Mouse (Mus musculus) CH12.LX (cell line): ENCODE measurements around the gene Tmem117. TPM values are rescaled to one million over a fixed set of nuclear protein-coding genes. Genes with fewer than 3 reads are reported as not detected.

Experiments used
- DNase-seq: peaks from one replicate; pipeline ENCODE4 v3.0.0-alpha.2; 2013; ENCODE audit errors: extremely low read depth
- H3K27ac ChIP-seq: 2 replicates; pipeline ENCODE4 v1.5.1; 2012; ENCODE audit warnings: low read depth, mild to moderate bottlenecking, control low read depth, moderate library complexity; ENCODE audit not compliant: insufficient read depth
- H3K27me3 ChIP-seq: replicated peaks from 2 replicates; pipeline ENCODE3; 2012; ENCODE audit warnings: inconsistent platforms
- H3K36me3 ChIP-seq, 2 experiments: replicated peaks in 1 of 2; 2 replicates each; pipeline versions ENCODE3 to v1.6.1; 2012; ENCODE audit warnings: inconsistent platforms in 1 of 2, low read length in 1 of 2, mild to moderate bottlenecking in 1 of 2, mixed read lengths in 1 of 2, moderate library complexity in 1 of 2; ENCODE audit not compliant: control insufficient read depth in 1 of 2, insufficient read depth in 1 of 2
- H3K4me1 ChIP-seq, 2 experiments: 2 replicates each; pipeline ENCODE4 v1.6.1; 2012; ENCODE audit warnings: inconsistent platforms in 1 of 2, moderate library complexity in 1 of 2; ENCODE audit not compliant: insufficient read depth in 2 of 2, control insufficient read depth in 1 of 2
- H3K4me2 ChIP-seq: 2 replicates; pipeline ENCODE4 v1.6.1; 2012; ENCODE audit warnings: low read depth, mild to moderate bottlenecking, control low read depth; ENCODE audit not compliant: poor library complexity, insufficient read depth, severe bottlenecking
- H3K4me3 ChIP-seq, 3 experiments: fragments of 150-350 bp in 1 of 3; sonication (generic) in 1 of 3; replicated peaks in 1 of 3; 2 replicates each; pipeline versions ENCODE3 to v1.5.1; 2011 to 2012; ENCODE audit warnings: low read depth in 2 of 3, low read length in 2 of 3, mild to moderate bottlenecking in 2 of 3, moderate library complexity in 2 of 3, control low read depth in 1 of 3, improper control_type of control experiment in 1 of 3, inconsistent platforms in 1 of 3, mixed read lengths in 1 of 3; ENCODE audit not compliant: poor library complexity in 1 of 3
- H3K79me2 ChIP-seq: replicated peaks from 2 replicates; pipeline ENCODE4 v1.6.1; 2012; ENCODE audit warnings: mild to moderate bottlenecking, moderate library complexity; ENCODE audit not compliant: control insufficient read depth, poor library complexity, insufficient read depth, severe bottlenecking; ENCODE audit errors: extremely low read depth
- H3K9ac ChIP-seq: 2 replicates; pipeline ENCODE4 v1.6.1; 2012; ENCODE audit warnings: low read depth, mild to moderate bottlenecking, control low read depth, moderate library complexity; ENCODE audit not compliant: insufficient read depth
- H3K9me3 ChIP-seq: replicated peaks from 2 replicates; pipeline ENCODE3; 2012; ENCODE audit warnings: low read length, inconsistent platforms, mixed read lengths
- BHLHE40 ChIP-seq: IDR thresholded peaks from 2 replicates; pipeline ENCODE4 v1.6.1; 2011; ENCODE audit warnings: mild to moderate bottlenecking, low read depth, low read length, improper control_type of control experiment
- CHD1 ChIP-seq: IDR thresholded peaks from 2 replicates; pipeline ENCODE4 v1.6.1; 2012; ENCODE audit warnings: low read depth, low read length, improper control_type of control experiment, inconsistent platforms
- CTCF ChIP-seq, 2 experiments: IDR thresholded peaks in 1 of 2; conservative IDR thresholded peaks in 1 of 2; 2 replicates each; pipeline ENCODE4 v1.5.1; 2011 to 2012; ENCODE audit warnings: low read depth in 2 of 2, low read length in 2 of 2, improper control_type of control experiment in 1 of 2, inconsistent platforms in 1 of 2, mild to moderate bottlenecking in 1 of 2, moderate library complexity in 1 of 2
- E2F4 ChIP-seq: IDR thresholded peaks from 2 replicates; pipeline ENCODE4 v1.6.1; 2011; ENCODE audit warnings: low read depth, low read length, improper control_type of control experiment; ENCODE audit not compliant: insufficient replicate concordance
- ELF1 ChIP-seq: IDR thresholded peaks from 2 replicates; pipeline ENCODE4 v1.6.1; 2014; ENCODE audit warnings: low read depth, mild to moderate bottlenecking, inconsistent platforms, low read length, improper control_type of control experiment
- ETS1 ChIP-seq: conservative IDR thresholded peaks from 2 replicates; pipeline ENCODE4 v1.6.1; 2012; ENCODE audit warnings: low read depth, mild to moderate bottlenecking, inconsistent platforms, low read length, improper control_type of control experiment, moderate library complexity
- GABPA ChIP-seq: IDR thresholded peaks from 2 replicates; pipeline ENCODE4 v1.6.1; 2012; ENCODE audit warnings: low read depth, low read length, improper control_type of control experiment, inconsistent platforms; ENCODE audit not compliant: insufficient replicate concordance
- IRF4 ChIP-seq: IDR thresholded peaks from 2 replicates; pipeline ENCODE4 v1.6.1; 2014; ENCODE audit warnings: low read depth, mild to moderate bottlenecking, inconsistent platforms, low read length, improper control_type of control experiment
- MAFK ChIP-seq: IDR thresholded peaks from 2 replicates; pipeline ENCODE4 v1.6.1; 2011; ENCODE audit warnings: low read length, improper control_type of control experiment; ENCODE audit not compliant: insufficient replicate concordance
- MAZ ChIP-seq: IDR thresholded peaks from 2 replicates; pipeline ENCODE4 v1.6.1; 2012; ENCODE audit warnings: low read depth, mild to moderate bottlenecking, inconsistent platforms, low read length, improper control_type of control experiment, moderate library complexity
- MEF2A ChIP-seq: IDR thresholded peaks from 2 replicates; pipeline ENCODE4 v1.6.1; 2014; ENCODE audit warnings: low read depth, mild to moderate bottlenecking, inconsistent platforms, low read length, improper control_type of control experiment, borderline replicate concordance
- MXI1 ChIP-seq: IDR thresholded peaks from 2 replicates; pipeline ENCODE4 v1.6.1; 2011; ENCODE audit warnings: mild to moderate bottlenecking, low read depth, low read length, improper control_type of control experiment
- NRF1 ChIP-seq: IDR thresholded peaks from 2 replicates; pipeline ENCODE4 v1.6.1; 2014; ENCODE audit warnings: low read depth, mild to moderate bottlenecking, inconsistent platforms, low read length, improper control_type of control experiment, moderate library complexity
- PAX5 ChIP-seq: IDR thresholded peaks from 2 replicates; pipeline ENCODE4 v1.6.1; 2012; ENCODE audit warnings: low read length, inconsistent platforms, mixed read lengths
- POLR2A ChIP-seq: IDR thresholded peaks from 2 replicates; pipeline ENCODE4 v1.6.1; 2011; ENCODE audit warnings: low read depth, mild to moderate bottlenecking, improper control_type of control experiment, low read length
- TBP ChIP-seq: conservative IDR thresholded peaks from 2 replicates; pipeline ENCODE4 v1.6.1; 2011; ENCODE audit warnings: low read depth, low read length, improper control_type of control experiment
- TCF12 ChIP-seq: IDR thresholded peaks from 2 replicates; pipeline ENCODE4 v1.6.1; 2014; ENCODE audit warnings: low read depth, mild to moderate bottlenecking, inconsistent platforms, low read length, improper control_type of control experiment
- UBTF ChIP-seq: IDR thresholded peaks from 2 replicates; pipeline ENCODE4 v1.6.1; 2012; ENCODE audit warnings: low read depth, mild to moderate bottlenecking, inconsistent platforms, low read length, improper control_type of control experiment, moderate library complexity
- ZNF384 ChIP-seq: IDR thresholded peaks from 2 replicates; pipeline ENCODE4 v1.6.1; 2012; ENCODE audit warnings: low read depth, low read length, improper control_type of control experiment, inconsistent platforms
- dilution Hi-C: fragments of 300-500 bp; cut with MboI; formaldehyde crosslinking; loops from 2 replicates; pipeline ENCODE4 v1.14.3; 2020; ENCODE audit warnings: low sequenced_read_pairs; ENCODE audit not compliant: extremely low pct_unique_long_range_greater_than_20kb, extremely low pct_ligation_motif_present
- in situ Hi-C: fragments of 300-500 bp; cut with MboI; formaldehyde crosslinking; loops from 3 replicates; pipeline ENCODE4 v1.14.3; 2019; ENCODE audit warnings: low sequenced_read_pairs, low pct_ligation_motif_present, low pct_unique_long_range_greater_than_20kb, mixed read lengths
- polyA plus RNA-seq: library from polyadenylated mRNA; unstranded; fragments of >175 nt; gene quantifications from 2 replicates; pipeline ENCODE4 v1.2.1, GENCODE M21; 2012; ENCODE audit warnings: low read depth; ENCODE audit not compliant: insufficient read length
- total RNA-seq, 2 experiments: library from RNA; depleted of rRNA; stranded (reverse); fragments of 300-350 nt in 1 of 2; fragments of >200 nt in 1 of 2; gene quantifications; 2 replicates each; pipeline ENCODE4 v1.2.3; 2012 to 2014

The Tmem117 gene
- total and polyA plus RNA-seq, 3 experiments = not detected

- no peak overlapping the region for H3K4me3 ChIP-seq
- dilution Hi-C loops = no loop called here
- TF ChIP-seq E2F4 (no peak), BHLHE40 (no peak), TBP (no peak), IRF4 (no peak), GABPA (no peak)
- TF ChIP-seq, all 38 proteins: peak for 0
- Histone ChIP-seq H3K27ac (no peak overlapping the region), H3K4me1 (no peaks in the 10 kb centered on the region), H3K9me3 (peaks cover 8% of the 10 kb centered on the region), H3K79me2 (no peaks in the 10 kb centered on the region), H3K9ac (no peak overlapping the region), H3K27me3 (no peaks in the 10 kb centered on the region), H3K36me3 (no peaks in the 10 kb centered on the region), H3K4me2 (no peak overlapping the region)
- in situ Hi-C loops = no loop called here
- no peak for DNase-seq
These were observed 313.4 kb downstream of the Tmem117 start for GRCm38 (mm10) chr15:94942465-94942864.

DNA sequence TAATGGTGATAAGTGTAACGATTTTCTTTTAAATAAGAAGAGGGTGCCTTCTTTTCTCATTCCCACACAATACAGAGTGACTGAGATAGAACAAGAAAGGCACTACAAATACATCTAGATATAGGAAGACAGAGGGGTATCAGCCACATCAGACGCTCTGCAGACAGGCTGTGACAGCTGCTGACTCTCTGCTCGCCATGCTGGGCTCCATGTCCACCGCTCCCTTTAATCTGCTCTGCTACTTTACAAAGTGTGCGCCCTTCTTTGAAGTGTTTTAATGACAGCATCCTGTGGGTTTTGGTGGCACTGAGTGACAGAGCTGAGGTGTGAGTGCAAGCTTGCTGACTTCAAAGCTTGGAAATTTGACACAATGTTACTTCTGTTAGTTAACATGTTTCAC lies 314.9 kb downstream of the Tmem117 start:
- in situ Hi-C loops (no loop called here), dilution Hi-C loops (no loop called here)
- Histone ChIP-seq H3K27me3 (no peaks in the 10 kb centered on the region), H3K9me3 (peaks cover 8% of the 10 kb centered on the region), H3K9ac (no peak overlapping the region), H3K79me2 (no peaks in the 10 kb centered on the region), H3K4me2 (no peak overlapping the region)
- no peak for DNase-seq
- TF ChIP-seq MAZ (no peak), MAFK (no peak), POLR2A (no peak), CHD1 (no peak), ETS1 (no peak), GABPA (no peak), ELF1 (no peak), MEF2A (no peak), TCF12 (no peak), UBTF (no peak), ZNF384 (no peak), CTCF (conservative IDR thresholded peaks at IDR 0.05 in 1 of 2, IDR thresholded peaks at IDR 0.05 in 1 of 2; ENCODE audit: low read depth in 2 of 2, low read length in 2 of 2) (no peak), NRF1 (no peak), IRF4 (no peak), MXI1 (no peak), PAX5 (no peak)
- TF ChIP-seq, all 38 proteins: peak for 0
- Histone ChIP-seq H3K4me1 (no peaks in the 10 kb centered on the region), H3K27ac (no peak overlapping the region), H3K4me3 (no peak overlapping the region), H3K36me3 (no peaks in the 10 kb centered on the region)
